Mouse (Mus musculus) lung, embryonic 16.5 days (tissue): Measurements from ENCODE around the gene Arnt2. TPM values are rescaled to one million over a fixed set of nuclear protein-coding genes. Genes with fewer than 3 reads are reported as not detected.

Experiments
- ATAC-seq: fragments of 200-750 bp; cut with Nextera tagmentation; 2 replicates; pipeline ENCODE4 v1.8.0; 2017; ENCODE audit warnings: low read depth, mild to moderate bottlenecking, moderate library complexity
- H3K27ac ChIP-seq: fragments of 300-500 bp; sonication (generic); 2 replicates; pipeline ENCODE4 v1.5.1; 2014; ENCODE audit warnings: mild to moderate bottlenecking, control low read depth, low read length
- H3K27me3 ChIP-seq: fragments of 300-500 bp; sonication (generic); 2 replicates; pipeline ENCODE4 v1.6.1; 2014; ENCODE audit warnings: low read depth, low read length, mixed read lengths; ENCODE audit not compliant: control insufficient read depth, insufficient read depth
- H3K36me3 ChIP-seq: fragments of 300-500 bp; sonication (generic); 2 replicates; pipeline ENCODE4 v1.6.1; 2014; ENCODE audit warnings: low read length; ENCODE audit not compliant: control insufficient read depth, insufficient read depth
- H3K4me1 ChIP-seq: fragments of 300-500 bp; sonication (generic); replicated peaks from 2 replicates; pipeline ENCODE4 v1.6.1; 2014; ENCODE audit warnings: low read length, mixed read lengths; ENCODE audit not compliant: control insufficient read depth, insufficient read depth
- H3K4me2 ChIP-seq: fragments of 300-500 bp; sonication (generic); 2 replicates; pipeline ENCODE4 v1.6.1; 2014; ENCODE audit warnings: low read depth, low read length, control low read depth
- H3K4me3 ChIP-seq: fragments of 300-500 bp; sonication (generic); 2 replicates; pipeline ENCODE4 v1.5.1; 2014; ENCODE audit warnings: mild to moderate bottlenecking, low read length, control low read depth
- H3K9ac ChIP-seq: fragments of 300-500 bp; sonication (generic); 2 replicates; pipeline ENCODE4 v1.6.1; 2014; ENCODE audit warnings: low read length, control low read depth
- H3K9me3 ChIP-seq: fragments of 300-500 bp; sonication (generic); 2 replicates; pipeline ENCODE4 v1.6.1; 2016; ENCODE audit warnings: low read length; ENCODE audit not compliant: control insufficient read depth
- WGBS: fragments of 180-500 bp; shearing (Covaris S2); extraction: QIAGEN DNeasy Blood & Tissue Kit; methylation state at CpG from one replicate; pipeline ENCODE4 v1.1.7; 2014; 5-methylcytosine and 5-hydroxymethylcytosine counted together
- polyA plus RNA-seq: library from polyadenylated mRNA; unstranded; fragments of >200 nt; fragmentation: Nextera tagmentation; extraction: Ambion mirVana; gene quantifications from 2 replicates; pipeline ENCODE4 v1.2.1, GENCODE M21; 2015

Gene Arnt2
- polyA plus RNA-seq, 1 experiment from 2014 or later: 7.3 TPM

- no peaks in the 10 kb centered on the region for H3K27me3 ChIP-seq
- 77% methylated on average over 5 of the region's 5 CpGs for WGBS
- H3K4me1 ChIP-seq: peaks cover 14% of the 10 kb centered on the region
- no peaks in the 10 kb centered on the region for H3K9me3 ChIP-seq
- H3K36me3 ChIP-seq: no peaks in the 10 kb centered on the region
- no peak overlapping the region for H3K4me2 ChIP-seq
- ATAC-seq: no peak
- H3K4me3 ChIP-seq: no peak overlapping the region
- no peak overlapping the region for H3K27ac ChIP-seq
- no peak overlapping the region for H3K9ac ChIP-seq
These were observed 1.7 kb downstream of the Arnt2 start for GRCm38 (mm10) chr7:84408282-84408681.

GRCm38 (mm10) chr7:84403371-84403770, 6.6 kb downstream of the Arnt2 start:
- H3K9me3 ChIP-seq: no peaks in the 10 kb centered on the region
- H3K9ac ChIP-seq: no peak overlapping the region
- H3K27me3 ChIP-seq: no peaks in the 10 kb centered on the region
- no peaks in the 10 kb centered on the region for H3K36me3 ChIP-seq
- no peak for ATAC-seq
- no peaks in the 10 kb centered on the region for H3K4me1 ChIP-seq
- no peak overlapping the region for H3K4me2 ChIP-seq
- 49% methylated on average over 5 of the region's 5 CpGs for WGBS
- no peak overlapping the region for H3K27ac ChIP-seq
- H3K4me3 ChIP-seq: no peak overlapping the region

GRCm38 (mm10) chr7:84401641-84402455, 8.1 kb downstream of the Arnt2 start:
- no peak for ATAC-seq
- H3K9me3 ChIP-seq: no peaks in the 10 kb centered on the region

GRCm38 (mm10) chr7:84397320-84397719, 12.7 kb downstream of the Arnt2 start:
- no peaks in the 10 kb centered on the region for H3K9me3 ChIP-seq
- 63% methylated on average over 1 of the region's 1 CpGs for WGBS
- no peak overlapping the region for H3K27ac ChIP-seq
- ATAC-seq: no peak
- no peak overlapping the region for H3K4me2 ChIP-seq
- H3K4me1 ChIP-seq: no peaks in the 10 kb centered on the region
- H3K27me3 ChIP-seq: no peaks in the 10 kb centered on the region
- no peaks in the 10 kb centered on the region for H3K36me3 ChIP-seq
- no peak overlapping the region for H3K4me3 ChIP-seq
- no peak overlapping the region for H3K9ac ChIP-seq

More at GRCm38 (mm10) chr7:84401641-84402455, 8.1 kb downstream of the Arnt2 start:
- no peak overlapping the region for H3K4me3 ChIP-seq
- 66% methylated on average over 9 of the region's 9 CpGs for WGBS
- H3K27me3 ChIP-seq: no peaks in the 10 kb centered on the region
- no peak overlapping the region for H3K9ac ChIP-seq
- no peaks in the 10 kb centered on the region for H3K4me1 ChIP-seq
- H3K36me3 ChIP-seq: no peaks in the 10 kb centered on the region
- no peak overlapping the region for H3K27ac ChIP-seq
- no peak overlapping the region for H3K4me2 ChIP-seq

GRCm38 (mm10) chr7:84396581-84396980, 13.4 kb downstream of the Arnt2 start:
- WGBS: 90% methylated on average over 3 of the region's 3 CpGs
- no peaks in the 10 kb centered on the region for H3K4me1 ChIP-seq
- no peak overlapping the region for H3K9ac ChIP-seq
- H3K36me3 ChIP-seq: no peaks in the 10 kb centered on the region
- no peak overlapping the region for H3K4me3 ChIP-seq
- ATAC-seq: no peak
- H3K9me3 ChIP-seq: no peaks in the 10 kb centered on the region
- no peak overlapping the region for H3K4me2 ChIP-seq
- no peaks in the 10 kb centered on the region for H3K27me3 ChIP-seq
- H3K27ac ChIP-seq: no peak overlapping the region

GRCm38 (mm10) chr7:84387826-84388225, 22.1 kb downstream of the Arnt2 start:
- Histone ChIP-seq H3K36me3 (no peaks in the 10 kb centered on the region), H3K27ac (no peak overlapping the region), H3K9me3 (no peaks in the 10 kb centered on the region), H3K4me1 (no peaks in the 10 kb centered on the region), H3K4me3 (no peak overlapping the region), H3K27me3 (no peaks in the 10 kb centered on the region), H3K4me2 (no peak overlapping the region), H3K9ac (no peak overlapping the region)
- WGBS: 40% methylated on average over 3 of the region's 3 CpGs
- no peak for ATAC-seq

- whole genome bisulfite sequencing: 31% methylated on average over 1 of the region's 1 CpGs
- no peaks in the 10 kb centered on the region for H3K9me3 ChIP-seq
- no peaks in the 10 kb centered on the region for H3K4me1 ChIP-seq
- no peaks in the 10 kb centered on the region for H3K27me3 ChIP-seq
- no peak overlapping the region for H3K9ac ChIP-seq
- no peak overlapping the region for H3K27ac ChIP-seq
- ATAC-seq: no peak
- H3K4me2 ChIP-seq: no peak overlapping the region
- no peak overlapping the region for H3K4me3 ChIP-seq
- no peaks in the 10 kb centered on the region for H3K36me3 ChIP-seq
These were observed 23.5 kb downstream of the Arnt2 start for GRCm38 (mm10) chr7:84386472-84386871.

- WGBS: 91% methylated on average over 4 of the region's 4 CpGs
- no peak overlapping the region for H3K4me2 ChIP-seq
- no peak overlapping the region for H3K4me3 ChIP-seq
- no peaks in the 10 kb centered on the region for H3K36me3 ChIP-seq
- no peak for ATAC-seq
- H3K4me1 ChIP-seq: no peaks in the 10 kb centered on the region
- H3K9ac ChIP-seq: no peak overlapping the region
- H3K27ac ChIP-seq: no peak overlapping the region
- H3K9me3 ChIP-seq: no peaks in the 10 kb centered on the region
- no peaks in the 10 kb centered on the region for H3K27me3 ChIP-seq
These were observed 25.2 kb downstream of the Arnt2 start for GRCm38 (mm10) chr7:84384778-84385177.

- H3K4me1 ChIP-seq: no peaks in the 10 kb centered on the region
- H3K4me2 ChIP-seq: no peak overlapping the region
- no peaks in the 10 kb centered on the region for H3K9me3 ChIP-seq
- H3K9ac ChIP-seq: no peak overlapping the region
- no peak overlapping the region for H3K4me3 ChIP-seq
- ATAC-seq: no peak
- H3K36me3 ChIP-seq: no peaks in the 10 kb centered on the region
- WGBS: 85% methylated on average over 7 of the region's 7 CpGs
- H3K27me3 ChIP-seq: no peaks in the 10 kb centered on the region
- H3K27ac ChIP-seq: no peak overlapping the region
These were observed 25.9 kb downstream of the Arnt2 start for GRCm38 (mm10) chr7:84384086-84384485.
